Mouse (Mus musculus): ENCODE results near the gene Katnb1. TPM values are rescaled to one million over a fixed set of nuclear protein-coding genes. Genes with fewer than 3 reads are reported as not detected.
A peak's percentile ranks its signal among the peaks of the same experiment; 100 is the strongest.

Katnb1 gene
- total RNA-seq, 2 experiments from 2014 or later: 5.4 to 7.5 TPM

GRCm38 (mm10) chr8:95136218-95136617 lies 55.2 kb downstream of the Katnb1 start:
- intact Hi-C loops (cut with DNase I; ENCODE audit: low total_unique reads): no loop called here
- no peak for DNase-seq

GRCm38 (mm10) chr8:95137201-95137600 lies 56.2 kb downstream of the Katnb1 start:
- intact Hi-C loops (cut with DNase I; ENCODE audit: low total_unique reads): no loop called here
- DNase-seq: no peak

- intact Hi-C loops (cut with DNase I; ENCODE audit: low total_unique reads): no loop called here
- DNase-seq: peak; percentile 61
Observed at GRCm38 (mm10) chr8:95137641-95138098, 56.7 kb downstream of the Katnb1 start.

GRCm38 (mm10) chr8:95138341-95139050 lies 57.5 kb downstream of the Katnb1 start:
- intact Hi-C loops (cut with DNase I; ENCODE audit: low total_unique reads): no loop called here
- no peak for DNase-seq

GRCm38 (mm10) chr8:95139051-95139365 lies 58.0 kb downstream of the Katnb1 start:
- intact Hi-C loops (cut with DNase I; ENCODE audit: low total_unique reads): no loop called here
- no peak for DNase-seq

- no peak for DNase-seq
- intact Hi-C loops (cut with DNase I; ENCODE audit: low total_unique reads): no loop called here
Observed at GRCm38 (mm10) chr8:95140555-95140954, 59.6 kb downstream of the Katnb1 start.

GRCm38 (mm10) chr8:95141026-95141425 lies 60.0 kb downstream of the Katnb1 start:
- intact Hi-C loops (cut with DNase I; ENCODE audit: low total_unique reads): no loop called here
- no peak for DNase-seq

- DNase-seq: peak; percentile 32
Observed at GRCm38 (mm10) chr8:95141469-95142074, 60.6 kb downstream of the Katnb1 start.

GRCm38 (mm10) chr8:95142075-95142831 lies 61.3 kb downstream of the Katnb1 start:
- intact Hi-C loops (cut with DNase I; ENCODE audit: low total_unique reads): no loop called here
- DNase-seq: peak; percentile 80

More at GRCm38 (mm10) chr8:95141469-95142074, 60.6 kb downstream of the Katnb1 start:
- intact Hi-C loops (cut with DNase I; ENCODE audit: low total_unique reads): no loop called here

GRCm38 (mm10) chr8:95142985-95143804 lies 62.2 kb downstream of the Katnb1 start:
- DNase-seq: no peak
- intact Hi-C loops (cut with DNase I; ENCODE audit: low total_unique reads): no loop called here

GRCm38 (mm10) chr8:95143805-95144630 lies 63.0 kb downstream of the Katnb1 start:
- DNase-seq: no peak
- intact Hi-C loops (cut with DNase I; ENCODE audit: low total_unique reads): no loop called here

GRCm38 (mm10) chr8:95144631-95145015 lies 63.6 kb downstream of the Katnb1 start:
- intact Hi-C loops (cut with DNase I; ENCODE audit: low total_unique reads): no loop called here
- DNase-seq: no peak

- no peak for DNase-seq
- intact Hi-C loops (cut with DNase I; ENCODE audit: low total_unique reads): no loop called here
Observed at GRCm38 (mm10) chr8:95146044-95146745, 65.2 kb downstream of the Katnb1 start.

GRCm38 (mm10) chr8:95146846-95147245 lies 65.9 kb downstream of the Katnb1 start:
- intact Hi-C loops (cut with DNase I; ENCODE audit: low total_unique reads): no loop called here

GRCm38 (mm10) chr8:95149426-95149825 lies 68.4 kb downstream of the Katnb1 start:
- intact Hi-C loops (cut with DNase I; ENCODE audit: low total_unique reads): no loop called here
- DNase-seq: no peak

More at GRCm38 (mm10) chr8:95146846-95147245, 65.9 kb downstream of the Katnb1 start:
- DNase-seq: no peak

GRCm38 (mm10) chr8:95150608-95151007 lies 69.6 kb downstream of the Katnb1 start:
- intact Hi-C loops (cut with DNase I; ENCODE audit: low total_unique reads): no loop called here
- no peak for DNase-seq
